Mouse (Mus musculus) liver, embryonic 14.5 days (tissue): ENCODE results near the gene Nsmce4a.

Source experiments
- CTCF ChIP-seq: IDR thresholded peaks from 2 replicates; pipeline ENCODE4 v1.5.1; 2016; ENCODE audit warnings: antibody characterized with exemption, low read depth, control low read depth
- EP300 ChIP-seq: IDR thresholded peaks from 2 replicates; pipeline ENCODE4 v1.6.1; 2016; ENCODE audit warnings: antibody characterized with exemption, low read depth

GRCm38 (mm10) chr7:130545401-130545800 lies 27.5 kb downstream of the Nsmce4a start:
- TF ChIP-seq CTCF = no peak
- TF ChIP-seq EP300 = no peak
